Comparison of ENCODE assay signal across 9 mouse cellular contexts in the genomic region with DNA sequence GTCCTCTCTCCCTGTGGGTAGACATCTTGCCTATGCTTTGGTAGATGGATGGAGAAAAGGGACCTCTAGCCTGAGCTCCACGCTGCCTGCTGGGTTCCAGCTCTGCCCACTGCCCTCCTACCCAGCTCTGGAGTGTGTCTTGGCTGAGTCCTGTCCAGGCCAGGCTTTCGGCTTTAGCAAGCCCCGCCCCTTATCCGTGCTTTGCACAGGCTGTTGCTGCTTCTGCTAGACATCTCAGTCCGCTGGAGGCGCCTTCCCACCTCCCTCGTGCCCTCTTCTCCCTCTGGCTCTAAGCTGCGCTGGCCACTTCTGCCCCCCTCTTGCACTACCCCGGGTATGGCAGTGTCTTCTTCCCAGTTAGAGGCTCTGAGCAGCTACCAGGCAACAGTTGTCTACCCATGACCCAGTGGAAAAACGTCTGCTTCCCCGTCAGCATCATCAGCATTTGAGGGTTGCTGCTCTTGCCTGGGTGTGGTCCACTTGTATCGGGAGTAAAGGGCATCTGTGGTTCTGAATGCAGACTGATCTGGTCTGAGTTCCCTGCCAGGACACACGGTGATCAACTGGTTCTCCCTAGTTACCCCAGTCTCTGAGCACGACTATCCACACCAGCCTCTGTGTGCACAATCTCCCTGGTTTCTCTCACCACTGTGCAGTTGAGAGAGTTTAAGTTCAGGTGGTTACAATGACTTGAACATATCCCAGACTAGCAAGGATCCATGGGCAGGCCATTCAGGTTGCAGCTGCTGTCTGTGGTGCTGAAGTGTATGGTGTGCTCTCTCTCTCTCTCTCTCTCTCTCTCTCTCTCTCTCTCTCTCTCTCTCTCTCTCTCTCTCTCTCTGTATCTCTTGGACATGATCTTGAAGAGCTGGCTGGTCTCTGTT. TPM values are rescaled to one million over a fixed set of nuclear protein-coding genes. Genes with fewer than 3 reads are reported as not detected.
DNase-seq lines count a peak whose midpoint lies in the region; ATAC-seq and TF ChIP-seq lines count a peak whose summit lies in the region.
"Had no signal": no experiment of that assay in that cellular context is flagged by ENCODE, and none has a peak within 500 bp of the region (broad histone marks: within the 10 kb centered on the region; RNA-seq: fewer than 3 reads in every experiment).

No protein-coding gene starts in this region.

- H3ac ChIP-seq in C2C12 (ENCODE audit: control insufficient read depth, insufficient read length, low read depth): no peak overlapping the region

- H3K4me3 ChIP-seq in C2C12 (ENCODE audit: insufficient read depth, poor library complexity, severe bottlenecking): no peak overlapping the region
- H3K4me3 ChIP-seq in forebrain, embryonic 16.5 days (replicated peaks; ENCODE audit: low read length): no peak overlapping the region

- H3K36me3 ChIP-seq in C2C12 (ENCODE audit: control insufficient read depth, insufficient read depth): no peaks in the 10 kb centered on the region
- no peaks in the 10 kb centered on the region for H3K36me3 ChIP-seq in forebrain, embryonic 16.5 days (ENCODE audit: control insufficient read depth, insufficient read depth)

- no peaks in the 10 kb centered on the region for H3K79me2 ChIP-seq in C2C12 (ENCODE audit: control insufficient read depth, insufficient read depth)

- TF ChIP-seq CTCF in C2C12 (IDR thresholded peaks at IDR 0.05; ENCODE audit: control insufficient read depth, insufficient read depth, insufficient read length): no peak

- peak; percentile 26; the same call in 1 of the 2 replicates for ATAC-seq in forebrain, embryonic 16.5 days
- ATAC-seq in megakaryocyte progenitor cell, adult 5-6 weeks (replicated peaks; ENCODE audit: poor library complexity): peak; percentile 47

- WGBS in forebrain, embryonic 16.5 days: 12% methylated on average over 14 of the region's 14 CpGs

- H3K27ac ChIP-seq in forebrain, embryonic 16.5 days (ENCODE audit: low read length): peak overlapping the region; percentile 83; the same call in 1 of the 2 replicates

- peak overlapping the region; percentile 1; the same call in 1 of the 2 replicates for H3K4me2 ChIP-seq in forebrain, embryonic 16.5 days (ENCODE audit: low read length)

- peaks cover 23% of the 10 kb centered on the region for H3K27me3 ChIP-seq in C2C12 (ENCODE audit: control insufficient read depth, insufficient read depth, insufficient read length)
- no peaks in the 10 kb centered on the region for H3K27me3 ChIP-seq in forebrain, embryonic 16.5 days (replicated peaks; ENCODE audit: control insufficient read depth, insufficient read depth, low read length)

- peaks cover 31% of the 10 kb centered on the region for H3K4me1 ChIP-seq in forebrain, embryonic 16.5 days (replicated peaks; ENCODE audit: control insufficient read depth, insufficient read depth, low read length)

- no peak overlapping the region for H3K9ac ChIP-seq in forebrain, embryonic 16.5 days (replicated peaks; ENCODE audit: low read depth, low read length)

- peak; percentile 59 for DNase-seq in 3T3-L1 (ENCODE audit: low read depth, low spot score)
- DNase-seq in layer of hippocampus, postnatal 14 days (ENCODE audit: low spot score in 2 of 2): no peak
- no peak for DNase-seq in spleen, adult 12 weeks (ENCODE audit: low spot score)
- DNase-seq in layer of hippocampus, adult 18-20 months (ENCODE audit: low spot score in 2 of 2): no peak
- DNase-seq: thymus, adult 2 months had no signal

- H3K79me3 ChIP-seq in C2C12 (ENCODE audit: low read depth): no peaks in the 10 kb centered on the region

- H3K9me3 ChIP-seq in forebrain, embryonic 16.5 days (ENCODE audit: control insufficient read depth, low read length): no peaks in the 10 kb centered on the region

TF ChIP-seq in C2C12, 6 proteins besides CTCF, POLR2A, EP300 and RAD21:
- TF ChIP-seq CEBPB (IDR thresholded peaks at IDR 0.05; ENCODE audit: low read depth): no peak
- peak; percentile 32 for TF ChIP-seq MAX (IDR thresholded peaks at IDR 0.05)

RNA-seq across cellular contexts. Expression of gene Chd5, which starts 13.2 kb away (rescaled TPM):
- 0.22 TPM for polyA plus RNA-seq in C2C12 (2012; fragmentation: generic; extraction: Trizol)
- polyA plus RNA-seq in forebrain, embryonic 16.5 days (2015; fragmentation: Nextera tagmentation; extraction: Ambion mirVana): 26.4 and 33.5 TPM in 2 replicates
- total RNA-seq in megakaryocyte progenitor cell, adult 5-6 weeks (2015): not detected in 2 replicates
- 0.07 and 0.08 TPM in 2 replicates for total RNA-seq in megakaryocyte progenitor cell, adult 5-6 weeks (2017)
- 100 to 1,000 TPM; 140 to 154 TPM for total RNA-seq in layer of hippocampus, postnatal 14 days (2021)
- total RNA-seq in layer of hippocampus, adult 18-20 months (2021): 100 to 1,000 TPM; 129 to 131 TPM
- polyA plus RNA-seq: liver, embryonic 16.5 days had no signal

RNA-seq across cellular contexts. Expression of gene Rpl22, which starts 26.1 kb away (rescaled TPM):
- 1,836 TPM for polyA plus RNA-seq in C2C12 (2012; fragmentation: generic; extraction: Trizol)
- 173 and 196 TPM in 2 replicates for polyA plus RNA-seq in forebrain, embryonic 16.5 days (2015; fragmentation: Nextera tagmentation; extraction: Ambion mirVana)
- total RNA-seq in megakaryocyte progenitor cell, adult 5-6 weeks (2015): 1,636 and 1,708 TPM in 2 replicates
- 3,182 and 3,570 TPM in 2 replicates for total RNA-seq in megakaryocyte progenitor cell, adult 5-6 weeks (2017)
- total RNA-seq in layer of hippocampus, postnatal 14 days (2021): 100 to 1,000 TPM; 227 to 233 TPM
- total RNA-seq in layer of hippocampus, adult 18-20 months (2021): 100 to 1,000 TPM; 204 to 205 TPM

RNA-seq across cellular contexts. Expression of gene Rnf207, which starts 32.9 kb away (rescaled TPM):
- 0.23 TPM for polyA plus RNA-seq in C2C12 (2012; fragmentation: generic; extraction: Trizol)
- polyA plus RNA-seq in forebrain, embryonic 16.5 days (2015; fragmentation: Nextera tagmentation; extraction: Ambion mirVana): 2.4 and 4.0 TPM in 2 replicates
- 0.12 TPM in 1 of 2 replicates, not detected in the other for total RNA-seq in megakaryocyte progenitor cell, adult 5-6 weeks (2015)
- total RNA-seq in megakaryocyte progenitor cell, adult 5-6 weeks (2017): not detected in 2 replicates
- 1 to 10 TPM; 2.6 to 6.0 TPM for total RNA-seq in layer of hippocampus, postnatal 14 days (2021)
- 10 to 100 TPM in 1 of 2 experiments, 1 to 10 TPM in 1; 8.1 to 10.2 TPM for total RNA-seq in layer of hippocampus, adult 18-20 months (2021)
- polyA plus RNA-seq: liver, embryonic 16.5 days had no signal

RNA-seq across cellular contexts. Expression of gene Icmt, which starts 54.6 kb away (rescaled TPM):
- polyA plus RNA-seq in C2C12 (2012; fragmentation: generic; extraction: Trizol): 34.1 TPM
- polyA plus RNA-seq in forebrain, embryonic 16.5 days (2015; fragmentation: Nextera tagmentation; extraction: Ambion mirVana): 20.7 and 21.3 TPM in 2 replicates
- total RNA-seq in megakaryocyte progenitor cell, adult 5-6 weeks (2015): 7.9 and 12.1 TPM in 2 replicates
- 11.5 and 14.8 TPM in 2 replicates for total RNA-seq in megakaryocyte progenitor cell, adult 5-6 weeks (2017)
- 10 to 100 TPM; 33.8 to 34.6 TPM for total RNA-seq in layer of hippocampus, postnatal 14 days (2021)
- total RNA-seq in layer of hippocampus, adult 18-20 months (2021): 10 to 100 TPM; 41.6 to 45.4 TPM

Comparison
In these comparisons a context has a peak if more than half of its experiments do, and no peak if none do; other contexts are left out.
1. RNA of gene Chd5, which starts 13.2 kb away (total RNA-seq): 140 to 154 TPM in layer of hippocampus, postnatal 14 days and 129 to 131 TPM in layer of hippocampus, adult 18-20 months; 0.07 to 0.08 TPM in megakaryocyte progenitor cell, adult 5-6 weeks; every median in the first group is over 100 times any median in the second.
2. RNA of gene Rpl22, which starts 26.1 kb away (total RNA-seq): 1,636 to 3,570 TPM in megakaryocyte progenitor cell, adult 5-6 weeks; 227 to 233 TPM in layer of hippocampus, postnatal 14 days and 204 to 205 TPM in layer of hippocampus, adult 18-20 months; every median in the first group is over 4 times any median in the second.